Mouse (Mus musculus): ENCODE results near the gene Cacnb4. TPM values are rescaled to one million over a fixed set of nuclear protein-coding genes. Genes with fewer than 3 reads are reported as not detected.

The Cacnb4 gene
- total RNA-seq (2021), result under 1 TPM; 0.17 to 0.20 TPM
- long read RNA-seq, experiment 1, partial matches to known transcripts, result 0 of 5 reads
- long read RNA-seq, experiment 1, other reads (novel, unspliced or antisense), result 5 of 5 reads
- long read RNA-seq, experiment 2, partial matches to known transcripts, result 0 of 4 reads
- long read RNA-seq, experiment 2, other reads (novel, unspliced or antisense), result 4 of 4 reads

DNA sequence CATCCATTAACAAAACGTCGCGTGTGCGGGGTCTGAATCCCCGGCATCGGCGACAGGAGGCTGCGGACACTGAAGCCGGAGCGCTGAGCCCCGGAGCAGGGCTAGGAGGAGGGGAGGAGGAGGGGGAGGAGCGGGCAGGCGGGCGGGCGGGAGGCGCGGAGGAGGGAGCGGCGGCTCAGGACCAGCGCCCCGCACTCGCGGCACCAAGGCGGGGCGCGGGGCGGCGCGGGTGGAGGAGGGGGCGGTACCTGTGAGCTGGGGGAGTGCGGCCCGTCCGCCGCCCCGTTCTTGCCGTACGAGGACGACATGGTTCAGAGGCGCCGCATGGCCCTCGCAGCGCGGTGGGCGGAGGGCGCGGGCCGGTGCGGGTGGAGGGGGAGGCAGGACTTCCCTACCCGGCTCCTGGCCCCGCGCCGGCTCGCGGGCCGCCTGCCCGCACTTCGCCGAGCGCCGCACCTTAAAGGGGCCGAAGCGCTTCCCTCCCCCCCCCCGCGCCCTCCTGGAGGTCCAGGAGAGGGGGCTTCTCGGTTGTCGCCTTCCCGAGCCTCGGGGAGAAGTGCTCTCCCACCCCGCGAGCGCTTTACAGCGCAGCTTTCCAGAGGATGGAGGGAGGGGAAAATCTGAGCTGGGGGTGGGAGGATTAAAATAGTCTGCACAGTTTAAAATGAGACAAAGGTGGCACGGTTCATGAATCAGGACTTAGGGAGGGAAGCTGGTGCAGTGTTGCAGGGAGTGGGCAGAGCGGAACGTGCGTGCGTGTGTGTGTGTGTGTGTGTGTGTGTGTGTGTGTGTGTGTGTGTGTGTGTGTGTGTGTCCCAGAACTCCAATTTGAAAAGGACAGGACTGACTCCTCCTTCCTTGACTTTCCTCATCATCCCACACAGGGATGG is at the start of gene Cacnb4:
Gene Cacnb4 (minus strand): TSS at position 809 of the 890 bp plus-strand sequence.
- DNase-seq, result peak; percentile 50 to 67

DNA sequence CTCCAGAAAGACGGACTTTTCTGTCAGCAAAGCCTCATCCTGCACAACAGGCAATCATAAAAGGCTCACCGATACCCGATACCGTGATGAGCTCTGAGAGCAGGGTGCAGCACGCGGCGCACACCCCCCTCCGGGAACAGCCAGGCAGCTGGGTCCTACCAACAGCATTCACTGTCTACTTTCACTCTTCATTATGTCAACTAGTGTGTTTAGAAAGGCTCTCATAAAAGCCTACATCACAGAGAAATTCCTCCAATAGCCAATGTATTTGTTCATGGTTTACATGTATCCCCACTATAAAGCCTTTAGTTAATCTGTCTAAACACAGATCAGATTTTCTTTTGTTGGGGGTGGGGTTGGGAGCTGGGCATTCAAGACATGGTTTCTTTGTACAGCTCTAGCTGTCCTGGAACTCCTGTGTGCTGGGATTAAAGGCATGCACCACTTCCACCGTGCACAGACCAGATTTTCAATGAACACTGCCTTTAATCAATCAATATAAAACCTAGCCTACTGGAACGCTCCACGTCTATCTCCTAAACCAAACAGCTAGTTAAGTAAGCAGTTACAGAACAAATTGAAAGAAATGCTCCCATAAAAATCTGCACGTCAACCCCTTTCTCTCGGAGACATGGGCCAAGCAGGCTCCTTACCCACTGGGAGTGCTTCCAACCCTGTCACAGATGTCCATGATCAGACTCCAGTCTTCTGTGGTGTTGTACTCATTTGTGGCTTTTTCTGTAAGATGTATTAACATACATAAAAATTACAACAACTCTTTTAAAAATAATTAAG is 43.8 kb upstream of the Cacnb4 start:
- peak in 1 of 2 experiments; percentile 20 for DNase-seq

DNA sequence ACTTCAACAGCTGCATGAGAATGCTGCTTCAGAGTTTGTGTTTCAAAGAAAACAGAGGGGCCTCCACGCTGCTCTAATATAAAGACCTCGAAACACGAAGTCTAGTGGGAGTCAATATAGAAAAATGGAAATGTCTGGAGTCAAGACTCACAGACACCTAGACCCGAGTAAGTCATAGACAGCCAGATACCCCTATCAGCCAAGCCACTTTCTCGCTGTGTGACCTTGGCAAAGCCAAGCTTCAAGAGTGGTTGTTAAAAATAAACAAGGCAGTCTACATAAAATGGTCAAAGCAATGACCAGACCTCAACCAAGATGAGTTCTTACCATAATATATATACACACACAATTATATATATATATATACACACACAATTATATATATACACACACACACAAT is 40.4 kb upstream of the Cacnb4 start:
- DNase-seq, result no peak

DNA sequence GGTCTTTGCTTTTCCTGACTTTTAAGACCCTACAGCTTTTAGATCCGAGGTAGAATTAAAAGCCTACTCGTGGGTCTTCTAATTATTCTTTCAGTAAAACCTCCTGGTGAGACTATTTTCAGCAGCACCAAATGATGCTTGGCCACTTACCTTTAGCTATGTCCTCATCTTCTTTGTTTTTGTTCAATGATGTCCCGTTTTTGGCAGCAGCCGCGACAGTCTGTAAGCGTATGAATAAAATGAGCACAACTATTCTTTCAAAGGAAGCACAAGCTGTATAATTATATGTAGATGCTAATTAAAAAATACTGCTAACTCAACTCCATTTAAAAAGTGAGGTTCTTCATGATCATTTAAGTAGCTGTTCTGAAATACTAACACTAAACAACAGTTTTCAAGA is 38.9 kb upstream of the Cacnb4 start:
- no peak for DNase-seq

DNA sequence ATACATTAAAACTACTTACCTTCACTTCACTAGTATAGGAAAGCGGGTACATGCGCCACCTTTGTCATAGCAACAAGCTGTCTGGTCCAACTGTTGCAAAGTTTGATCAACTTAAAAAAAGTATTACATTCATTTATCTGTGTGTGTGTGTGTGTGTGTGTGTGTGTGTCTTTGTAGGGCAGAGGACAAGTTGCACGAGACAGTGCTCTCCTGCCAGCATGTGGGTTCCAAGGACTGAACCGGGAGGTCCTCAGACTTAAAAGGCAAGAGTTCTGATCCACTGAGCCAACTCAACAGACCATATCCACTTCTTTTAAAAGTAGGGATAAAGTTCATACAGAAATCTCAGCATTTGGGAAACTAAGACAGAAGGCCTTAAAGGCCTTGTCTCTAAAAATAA is 37.5 kb upstream of the Cacnb4 start:
- DNase-seq, result no peak

DNA sequence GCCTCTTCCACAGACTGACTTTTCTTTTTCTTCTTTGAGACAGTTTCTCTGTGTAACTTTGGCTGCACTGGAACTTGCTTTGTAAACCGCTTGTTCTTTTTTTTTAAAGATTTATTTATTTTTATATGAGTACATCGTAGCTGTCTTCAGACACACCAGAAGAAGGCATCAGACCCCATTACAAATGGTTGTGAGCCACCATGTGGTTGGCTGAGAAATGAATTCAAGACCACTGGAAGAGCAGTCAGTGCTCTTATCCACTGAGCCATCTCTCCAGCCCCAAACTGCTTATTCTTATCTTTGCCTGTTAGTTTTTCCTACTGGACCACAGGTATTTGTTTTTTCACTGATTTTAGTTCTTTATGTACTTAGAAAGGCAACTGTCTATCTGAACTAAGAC is 34.2 kb upstream of the Cacnb4 start:
- DNase-seq, result no peak

DNA sequence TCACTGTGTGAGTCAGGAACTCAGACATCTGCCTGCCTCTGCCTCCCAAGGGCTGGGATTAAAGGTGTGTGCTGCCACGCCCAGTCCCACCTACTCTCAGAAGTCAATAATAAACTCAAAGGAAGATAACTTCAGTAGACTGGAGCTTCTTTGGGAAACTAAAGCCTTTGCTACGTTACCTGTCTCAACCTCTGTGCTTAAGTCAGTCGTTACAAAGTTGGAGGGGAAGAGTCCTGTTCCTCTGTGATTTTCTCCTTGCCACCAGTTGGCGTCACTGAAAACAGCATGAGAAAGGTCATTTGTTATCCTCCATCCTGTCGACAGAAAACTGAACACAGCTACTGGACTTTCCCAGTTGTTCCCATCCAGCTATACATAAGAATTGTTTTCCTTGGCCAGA is 32.8 kb upstream of the Cacnb4 start:
- no peak for DNase-seq

DNA sequence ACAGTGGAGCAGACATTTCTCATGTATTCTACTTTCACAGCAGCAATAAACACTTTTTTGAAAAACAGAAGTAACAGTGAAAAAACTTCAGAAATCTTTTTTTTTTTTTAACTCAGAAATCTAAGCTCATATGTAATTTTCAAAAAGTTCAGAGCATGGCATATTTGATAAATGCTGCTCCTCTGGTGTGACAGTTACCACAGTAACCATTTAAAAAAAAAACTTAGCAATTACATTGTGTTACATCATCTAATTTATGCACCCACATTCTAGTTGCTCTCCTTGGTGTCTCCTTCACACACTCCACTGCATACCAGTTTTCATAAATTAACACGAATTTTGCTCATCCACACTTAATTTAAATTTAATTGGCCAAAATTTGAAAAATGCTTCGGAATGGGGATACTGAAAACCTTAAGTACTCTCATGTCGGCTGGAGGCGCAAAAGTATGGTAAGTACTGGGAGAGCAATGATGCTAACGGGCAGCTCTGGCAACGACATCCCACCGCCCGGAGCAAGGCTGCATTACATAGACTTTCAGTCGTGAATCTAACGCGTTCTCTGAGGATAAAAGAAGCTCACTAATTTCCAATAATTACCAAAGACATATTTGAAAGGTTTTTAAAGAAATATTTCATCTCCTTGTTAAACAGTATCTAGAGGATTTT is 24.9 kb upstream of the Cacnb4 start:
- DNase-seq, result no peak

DNA sequence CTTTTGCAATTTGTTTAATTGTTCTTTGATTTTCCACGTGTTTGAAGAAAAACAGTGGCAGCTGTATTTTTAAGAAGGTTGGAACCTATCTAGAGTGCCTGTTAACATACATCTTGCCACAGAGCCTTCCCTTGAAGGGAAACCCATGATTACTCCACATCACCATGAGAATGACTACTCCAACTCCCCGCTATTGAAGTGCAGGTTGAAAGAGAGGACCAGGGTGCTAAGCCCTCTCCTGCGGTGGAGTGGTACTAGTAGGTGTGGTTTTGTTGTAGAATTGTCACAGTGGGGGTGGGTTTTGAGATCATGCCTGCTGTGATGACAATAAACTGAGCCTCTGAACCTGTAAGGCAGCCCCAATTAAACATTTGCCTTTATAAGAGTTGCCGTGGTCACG is 23.7 kb upstream of the Cacnb4 start:
- no peak for DNase-seq

DNA sequence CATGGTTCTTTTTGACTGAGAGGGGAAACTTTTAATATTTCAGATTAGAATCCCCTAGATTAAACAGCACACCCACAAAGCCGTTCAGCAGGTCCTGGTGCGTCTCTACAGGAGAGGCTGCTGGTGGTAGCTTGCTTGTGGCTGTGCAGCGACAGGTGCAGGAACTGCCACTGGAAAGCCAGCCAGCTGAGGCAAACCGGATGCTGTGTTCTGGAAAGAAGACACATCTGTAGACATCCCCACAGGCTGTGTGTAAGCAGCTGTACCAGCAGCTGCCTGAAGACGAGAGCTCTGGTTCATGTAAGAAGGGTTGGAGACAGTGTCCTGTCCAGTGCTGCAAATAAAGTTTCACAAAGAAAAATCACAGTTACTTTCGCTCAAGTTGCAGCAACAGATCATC is 18.0 kb upstream of the Cacnb4 start:
- no peak for DNase-seq

DNA sequence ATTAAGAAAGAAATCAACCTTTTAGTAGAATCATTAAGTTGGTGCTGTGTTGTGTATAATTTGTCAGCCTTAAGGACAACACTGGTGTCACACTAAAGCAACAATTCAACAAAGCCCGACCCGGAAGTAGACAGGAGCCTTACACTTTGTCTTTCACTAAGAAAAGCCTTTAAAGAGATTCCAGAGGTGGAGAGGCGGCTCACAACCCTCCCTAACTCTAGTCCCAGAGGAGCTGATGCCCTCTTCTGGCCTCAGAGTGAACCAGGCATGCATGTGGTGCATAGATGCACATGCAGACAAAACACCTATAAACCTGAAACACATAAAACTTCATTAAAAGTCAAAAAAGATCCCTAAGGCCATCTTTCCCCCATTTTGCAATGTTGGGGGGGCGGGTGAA is 15.1 kb upstream of the Cacnb4 start:
- DNase-seq, result peak in 1 of 2 experiments; percentile 6

DNA sequence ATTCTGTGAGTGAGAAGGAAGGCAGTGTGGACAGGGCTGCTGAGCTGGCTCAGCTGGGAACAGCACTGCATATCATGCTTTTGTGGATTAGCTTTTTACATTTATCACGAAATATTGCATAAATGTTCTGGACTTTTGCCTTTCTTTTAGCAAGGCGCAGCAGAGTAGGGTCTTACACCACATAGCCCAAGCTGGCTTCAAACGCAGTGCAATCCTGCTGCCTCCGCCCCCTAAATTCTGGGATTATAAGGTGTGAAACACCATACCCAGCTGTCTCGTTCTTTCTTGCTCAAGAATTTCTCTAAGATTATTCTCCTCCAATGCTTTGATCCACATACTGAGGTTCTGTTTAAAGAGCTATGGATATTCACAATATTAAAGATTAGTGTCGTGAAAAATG is 10.0 kb upstream of the Cacnb4 start:
- no peak for DNase-seq

DNA sequence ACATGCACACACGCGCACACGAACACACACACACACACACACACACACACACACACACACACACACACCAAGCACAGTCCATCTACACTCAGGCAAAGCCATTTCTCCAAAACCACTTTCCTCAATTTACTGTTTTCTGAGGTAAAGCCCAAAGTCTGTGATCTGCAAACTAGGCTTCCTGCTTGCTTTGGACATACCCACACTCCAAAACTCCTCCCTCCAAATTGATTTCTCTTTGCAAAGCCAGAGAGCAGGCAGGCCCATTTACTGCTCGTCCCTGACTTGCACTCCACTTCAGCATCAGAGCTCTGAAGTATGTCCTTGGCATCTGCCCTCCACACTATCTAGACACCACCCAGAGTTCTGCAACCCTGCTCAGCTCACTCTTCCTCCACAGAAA is 958 bp upstream of the Cacnb4 start:
- no peak for DNase-seq

DNA sequence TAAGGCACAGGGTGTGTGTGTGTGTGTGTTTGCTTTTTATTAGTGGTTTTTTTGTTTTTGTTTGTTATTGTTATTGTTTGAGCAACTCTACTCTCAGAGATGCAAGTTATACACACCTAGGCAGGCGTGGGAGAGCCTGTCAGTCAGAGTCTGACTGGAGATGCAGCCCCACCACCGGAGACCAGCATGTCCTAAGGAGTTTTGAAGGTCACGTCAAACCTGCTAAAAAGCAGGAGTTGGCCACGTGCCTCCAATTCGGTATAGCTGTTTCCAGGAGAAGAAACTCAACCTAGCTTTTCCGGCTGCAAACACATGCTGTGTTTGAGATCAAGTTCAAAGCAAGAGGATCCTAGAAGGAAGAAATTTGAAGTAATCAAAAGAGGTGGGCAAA is 277 bp upstream of the Cacnb4 start:
- peak; percentile 9 to 11 for DNase-seq

DNA sequence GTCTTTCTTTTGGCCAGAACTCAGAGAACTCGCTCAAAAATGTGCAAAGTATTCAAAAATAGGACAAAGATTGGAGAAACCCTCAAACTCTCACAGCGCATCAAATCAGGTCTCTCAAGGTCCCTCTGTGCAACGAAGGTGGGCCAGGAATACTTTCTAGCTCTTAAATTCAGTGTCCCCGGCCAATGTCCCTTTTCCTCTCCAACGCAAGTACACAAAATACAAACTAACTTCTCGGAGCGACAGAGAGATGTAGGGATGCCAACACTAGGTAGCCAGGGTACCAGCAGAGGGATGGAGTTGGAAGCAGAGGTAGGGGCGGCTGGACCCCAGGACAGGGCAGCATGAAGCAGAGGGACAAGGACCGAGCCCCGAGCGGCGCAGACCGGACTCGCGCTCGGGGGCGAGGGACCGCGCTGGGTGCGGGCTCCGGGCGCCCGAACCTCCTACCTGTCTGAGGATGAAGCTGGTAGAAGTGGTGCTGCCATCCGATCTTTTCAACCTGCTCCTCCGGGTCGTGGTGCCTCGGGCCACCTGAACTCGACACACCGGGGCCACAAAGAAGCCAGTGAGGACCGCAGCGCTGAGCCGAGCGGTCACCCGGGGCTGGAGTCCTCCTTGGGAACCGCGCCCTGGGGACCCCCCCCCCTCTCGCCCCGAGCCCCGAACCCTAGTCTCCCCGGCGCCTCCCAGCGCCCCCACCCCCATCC is 1.2 kb downstream of the Cacnb4 start:
- DNase-seq, result peak in 1 of 2 experiments; percentile 15

DNA sequence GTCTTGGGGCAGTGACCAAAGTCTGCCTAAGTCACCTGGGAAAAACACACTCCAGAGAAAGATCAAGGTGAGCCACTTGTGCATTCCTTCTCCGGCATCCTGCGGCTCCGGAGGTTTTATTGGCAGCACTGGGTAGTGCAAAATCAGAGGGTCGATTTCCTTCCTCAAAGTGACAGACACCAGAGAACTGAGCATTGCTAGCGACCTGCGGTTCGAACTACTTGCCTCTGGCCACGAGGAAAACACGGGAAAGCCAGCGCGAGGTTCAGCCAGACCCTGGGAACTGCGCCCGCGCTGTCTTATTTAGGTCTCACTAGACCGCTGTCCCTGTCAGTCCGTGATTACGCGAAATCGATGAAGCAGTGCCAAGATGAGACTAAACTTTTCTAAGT is 1.7 kb downstream of the Cacnb4 start:
- DNase-seq, result peak; percentile 30 to 39

DNA sequence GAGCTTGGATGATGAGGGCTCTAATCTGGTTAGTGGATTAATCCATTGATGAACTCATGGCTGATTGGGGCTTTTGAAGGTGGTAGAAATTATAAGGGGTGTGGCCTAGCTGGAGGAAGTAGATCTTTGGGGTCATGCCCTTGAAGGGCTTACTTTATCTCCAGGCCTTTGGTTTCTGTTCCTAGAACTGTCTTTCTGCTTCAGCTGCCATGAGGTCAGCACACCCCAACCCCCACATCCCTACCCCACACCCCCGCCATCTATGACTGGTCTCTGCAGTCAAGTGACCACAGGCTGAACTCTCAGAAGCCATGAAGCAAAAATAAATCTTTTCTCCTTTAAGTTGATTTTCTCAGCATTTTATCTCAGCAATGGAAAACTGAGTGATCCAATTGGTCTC is 3.5 kb downstream of the Cacnb4 start:
- DNase-seq, result no peak

DNA sequence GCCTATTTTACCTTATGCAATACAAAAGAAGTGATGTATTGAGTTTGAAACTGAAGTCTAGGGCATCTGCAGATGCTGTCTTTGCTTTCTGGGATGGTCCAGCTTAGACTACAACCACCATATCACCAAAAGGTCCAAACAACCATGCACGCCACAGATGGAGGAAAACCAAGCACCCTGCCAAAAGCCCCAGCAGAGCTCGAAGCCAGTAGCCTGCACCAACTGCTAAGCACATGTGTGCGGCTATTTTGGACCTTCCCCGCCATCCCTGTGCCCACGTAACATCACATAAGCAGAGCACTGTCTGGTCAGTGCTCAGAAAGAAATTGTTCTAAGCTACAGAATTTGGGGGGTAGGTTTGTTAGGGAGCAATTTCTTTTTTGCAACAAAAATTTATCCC is 5.9 kb downstream of the Cacnb4 start:
- no peak for DNase-seq

DNA sequence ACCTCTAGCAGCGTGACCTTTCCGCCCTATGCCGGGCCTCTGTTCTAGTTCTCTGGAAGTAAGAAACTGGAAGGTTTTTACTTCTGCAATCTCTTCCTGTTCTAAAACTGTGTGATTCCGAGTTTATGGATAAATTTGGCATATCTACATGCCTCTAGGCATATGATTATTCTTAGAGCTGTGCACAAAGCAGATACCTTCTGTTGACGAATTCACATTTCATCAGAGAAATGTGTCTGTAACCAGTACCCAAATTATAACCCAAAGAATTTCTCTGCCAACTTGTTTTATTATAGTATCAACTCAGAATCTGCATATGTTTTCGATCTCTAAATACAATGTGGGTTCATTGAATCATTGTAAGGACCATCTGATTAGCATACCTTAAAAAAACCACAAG is 8.2 kb downstream of the Cacnb4 start:
- no peak for DNase-seq

DNA sequence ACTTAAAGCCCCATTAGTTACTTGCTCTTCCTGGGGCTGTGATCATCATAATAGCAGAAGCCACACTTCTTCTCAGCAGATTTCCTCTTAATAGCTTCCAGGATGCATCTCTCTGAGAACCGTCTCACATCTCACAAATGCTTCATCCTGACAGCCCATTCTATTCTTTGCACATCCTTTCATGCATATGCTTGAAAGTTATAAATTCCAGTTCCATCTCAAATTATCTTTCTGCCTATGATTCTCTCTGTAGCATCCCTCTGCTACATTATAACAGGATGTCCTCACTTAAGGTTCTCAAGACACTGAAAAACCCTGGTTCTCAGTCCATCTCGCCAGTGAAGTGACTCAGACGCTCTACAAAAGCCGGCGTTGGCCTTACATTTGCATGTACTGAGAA is 19.9 kb downstream of the Cacnb4 start:
- DNase-seq, result no peak

DNA sequence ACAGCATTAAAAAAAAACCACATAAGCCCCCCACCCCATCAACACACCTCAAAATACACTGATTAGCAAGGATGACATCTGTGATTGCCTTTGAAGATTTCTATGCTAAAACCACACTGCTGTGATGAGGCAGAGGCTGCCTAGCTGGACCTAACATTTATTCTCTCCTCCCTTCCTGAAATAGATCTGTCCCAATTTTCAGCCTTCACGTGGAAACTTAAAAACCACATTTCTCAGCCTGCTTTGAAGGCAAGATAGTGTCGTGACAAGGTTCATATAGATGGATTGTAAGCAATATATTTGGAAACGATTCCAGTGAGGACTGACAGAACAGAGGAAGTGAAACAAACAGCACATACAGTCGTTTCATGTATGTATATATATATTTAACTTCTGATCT is 22.1 kb downstream of the Cacnb4 start:
- DNase-seq, result no peak

DNA sequence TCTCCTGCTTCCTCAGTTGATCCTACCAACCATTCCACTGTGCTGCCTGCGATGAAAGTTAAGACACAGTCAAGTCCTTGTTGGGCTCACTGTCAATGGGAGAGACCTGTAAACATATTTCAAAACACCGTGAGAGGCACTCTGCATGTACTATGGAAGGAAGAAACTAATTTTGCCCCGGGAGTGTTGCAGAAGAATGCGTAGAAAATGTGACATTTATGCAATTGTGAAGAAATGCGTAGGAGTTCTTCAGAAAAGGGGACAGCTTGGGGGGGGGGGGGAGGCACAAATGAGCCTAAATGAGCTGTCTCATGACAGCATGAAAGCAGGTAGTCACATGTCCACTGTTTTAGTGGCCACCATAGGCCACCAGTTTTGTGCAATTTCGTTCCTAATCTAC is 25.1 kb downstream of the Cacnb4 start:
- DNase-seq, result no peak

All from adrenal gland, postnatal 36 days (tissue).